Mouse (Mus musculus) hindbrain, embryonic 16.5 days (tissue): ENCODE results near the gene Vmn2r10. TPM values are rescaled to one million over a fixed set of nuclear protein-coding genes. Genes with fewer than 3 reads are reported as not detected.
"Not testable (repeated sequence)": the region's sequence is repeated elsewhere in the genome, so short reads cannot be mapped to it uniquely, and the experiment has no call there.

ENCODE experiments used
- ATAC-seq: fragments of 200-750 bp; cut with Nextera tagmentation; 2 replicates; pipeline ENCODE4 v1.8.0; 2017; ENCODE audit warnings: moderate TSS enrichment, moderate library complexity
- H3K27ac ChIP-seq: fragments of 300-500 bp; sonication (generic); 2 replicates; pipeline ENCODE4 v1.5.1; 2014; ENCODE audit warnings: low read depth, mild to moderate bottlenecking, control low read depth, low read length, moderate library complexity
- H3K27me3 ChIP-seq: fragments of 300-500 bp; sonication (generic); replicated peaks from 2 replicates; pipeline ENCODE4 v1.6.1; 2014; ENCODE audit warnings: low read length; ENCODE audit not compliant: control insufficient read depth, insufficient read depth
- H3K36me3 ChIP-seq: fragments of 300-500 bp; sonication (generic); 2 replicates; pipeline ENCODE4 v1.6.1; 2014; ENCODE audit warnings: mild to moderate bottlenecking, low read length, moderate library complexity, mixed read lengths; ENCODE audit not compliant: control insufficient read depth, insufficient read depth
- H3K4me1 ChIP-seq: fragments of 300-500 bp; sonication (generic); 2 replicates; pipeline ENCODE4 v1.6.1; 2014; ENCODE audit warnings: low read depth, low read length; ENCODE audit not compliant: control insufficient read depth, insufficient read depth
- H3K4me2 ChIP-seq: fragments of 300-500 bp; sonication (generic); 2 replicates; pipeline ENCODE4 v1.6.1; 2014; ENCODE audit warnings: mild to moderate bottlenecking, low read length, control low read depth, moderate library complexity
- H3K4me3 ChIP-seq: fragments of 300-500 bp; sonication (generic); 2 replicates; pipeline ENCODE4 v1.5.1; 2014; ENCODE audit warnings: mild to moderate bottlenecking, low read length, control low read depth, moderate library complexity
- H3K9ac ChIP-seq: fragments of 300-500 bp; sonication (generic); 2 replicates; pipeline ENCODE4 v1.6.1; 2014; ENCODE audit warnings: low read depth, mild to moderate bottlenecking, control low read depth, low read length, moderate library complexity
- H3K9me3 ChIP-seq: fragments of 300-500 bp; sonication (generic); 2 replicates; pipeline ENCODE4 v1.6.1; 2014; ENCODE audit warnings: mild to moderate bottlenecking, low read length, moderate library complexity; ENCODE audit not compliant: control insufficient read depth
- WGBS: fragments of 180-500 bp; shearing (Covaris S2); extraction: QIAGEN DNeasy Blood & Tissue Kit; methylation state at CpG from one replicate; pipeline ENCODE4 v1.1.7; 2014; 5-methylcytosine and 5-hydroxymethylcytosine counted together
- polyA plus RNA-seq: library from polyadenylated mRNA; unstranded; fragments of >200 nt; fragmentation: Nextera tagmentation; extraction: Ambion mirVana; gene quantifications from 2 replicates; pipeline ENCODE4 v1.2.1, GENCODE M21; 2015

The Vmn2r10 gene
- polyA plus RNA-seq: not detected in 2 replicates

DNA sequence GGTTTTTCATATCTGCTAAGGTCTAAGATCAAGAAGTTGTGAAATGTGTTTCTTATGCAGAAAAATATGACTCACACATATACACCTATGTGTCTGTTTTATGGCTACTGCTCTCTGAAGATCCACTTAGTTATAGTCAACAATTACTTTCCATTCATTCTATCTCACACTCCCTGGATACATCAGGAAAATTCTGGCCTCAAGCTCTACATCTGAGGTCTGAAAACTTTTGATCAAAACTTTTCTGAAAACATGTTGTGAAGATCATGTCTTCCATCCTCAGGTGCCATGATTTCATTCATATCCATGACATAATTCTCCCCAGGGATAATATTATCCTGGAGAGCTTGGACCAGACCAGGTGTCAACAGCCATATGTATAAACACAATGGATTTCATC is at the start of gene Vmn2r10:
Gene Vmn2r10 (minus strand): TSS at position 101 of the 400 bp plus-strand sequence.
- not testable (repeated sequence) for H3K36me3 ChIP-seq, H3K27ac ChIP-seq, H3K4me3 ChIP-seq, H3K9ac ChIP-seq, H3K4me2 ChIP-seq, H3K9me3 ChIP-seq, ATAC-seq, H3K4me1 ChIP-seq, H3K27me3 ChIP-seq

DNA sequence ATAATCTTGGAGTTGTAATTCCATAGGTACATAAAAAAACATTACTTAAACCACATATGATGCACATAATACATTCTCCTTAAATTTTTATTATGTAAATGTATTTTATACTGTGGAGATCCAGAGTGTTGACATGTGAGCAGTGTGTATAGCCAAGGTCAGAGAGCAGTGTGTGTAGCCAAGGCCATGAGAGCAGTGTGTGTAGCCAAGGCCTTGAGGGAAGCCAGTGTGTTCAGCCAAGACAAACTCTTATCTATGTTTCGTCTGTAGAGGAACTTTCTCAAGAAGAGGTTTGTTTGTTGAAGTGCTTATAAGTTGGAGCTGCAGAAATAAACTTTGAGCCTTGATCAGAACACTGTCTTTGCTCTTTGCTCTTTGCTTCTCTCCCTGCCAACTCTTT is 49.0 kb upstream of the Vmn2r10 start:
- Histone ChIP-seq H3K4me2 (no peak overlapping the region), H3K9ac (no peak overlapping the region), H3K27ac (no peak overlapping the region), H3K36me3 (no peaks in the 10 kb centered on the region), H3K4me3 (no peak overlapping the region), H3K27me3 (no peaks in the 10 kb centered on the region), H3K9me3 (peaks cover 3% of the 10 kb centered on the region; the same call in 1 of the 2 replicates), H3K4me1 (no peaks in the 10 kb centered on the region)
- 65% methylated on average over 1 of the region's 1 CpGs for WGBS
- no peak for ATAC-seq

DNA sequence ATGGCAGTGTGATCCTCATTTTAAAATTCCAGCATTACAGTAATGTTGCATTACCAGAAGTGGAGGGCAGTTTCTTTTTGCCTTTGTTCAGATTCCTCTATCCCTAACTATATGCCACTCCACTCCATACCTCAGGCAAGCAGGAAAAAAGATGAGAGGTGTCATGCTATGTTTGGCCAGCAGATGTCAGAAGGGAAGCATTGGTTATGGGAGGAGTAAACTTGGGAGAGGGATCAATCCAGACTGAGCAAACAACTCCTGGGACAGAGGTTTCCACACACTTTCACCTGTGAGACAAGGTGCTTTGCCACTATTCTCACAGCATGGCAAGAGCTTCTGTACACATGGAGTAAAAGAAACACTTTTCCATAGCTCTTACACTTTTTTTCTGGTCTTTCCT is 26.3 kb upstream of the Vmn2r10 start:
- ATAC-seq: no peak
- Histone ChIP-seq H3K27me3 (no peaks in the 10 kb centered on the region), H3K4me1 (no peaks in the 10 kb centered on the region), H3K4me2 (no peak overlapping the region), H3K9me3 (peaks cover 3% of the 10 kb centered on the region; the same call in 1 of the 2 replicates), H3K36me3 (no peaks in the 10 kb centered on the region), H3K9ac (no peak overlapping the region), H3K27ac (no peak overlapping the region), H3K4me3 (no peak overlapping the region)

DNA sequence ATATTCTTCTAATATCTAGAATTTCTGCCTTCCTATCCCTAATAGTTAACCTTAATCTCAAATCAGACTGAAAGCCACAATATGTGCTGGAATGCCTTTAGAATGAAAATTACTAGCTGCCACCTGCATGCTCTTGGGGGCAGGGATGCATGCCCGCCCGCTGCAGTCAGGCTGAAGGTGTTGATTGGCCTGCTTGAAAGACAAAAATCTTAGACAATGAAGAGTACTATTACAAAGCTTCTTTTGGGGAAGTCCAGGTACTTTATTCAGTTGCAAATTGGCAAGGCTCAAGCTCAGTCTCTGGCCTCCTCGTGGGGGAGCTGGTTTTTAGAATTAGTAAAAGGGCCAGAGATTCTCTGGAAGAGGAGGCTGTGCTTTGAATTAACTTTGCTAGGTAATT is 17.4 kb downstream of the Vmn2r10 start:
- Histone ChIP-seq H3K4me1 (no peaks in the 10 kb centered on the region), H3K4me3 (no peak overlapping the region), H3K27me3 (no peaks in the 10 kb centered on the region), H3K27ac (no peak overlapping the region), H3K4me2 (no peak overlapping the region), H3K9ac (no peak overlapping the region), H3K9me3 (peaks cover 31% of the 10 kb centered on the region), H3K36me3 (no peaks in the 10 kb centered on the region)
- ATAC-seq: no peak
- WGBS: 69% methylated on average over 3 of the region's 3 CpGs

Other genes with a start within 250 kb of the Vmn2r10 start
- 0.25 TPM in 1 of 2 replicates, not detected in the other for gene Rnf212, start 231.5 kb downstream of the Vmn2r10 start, polyA plus RNA-seq
- not detected in 2 replicates for gene Tmed11, start 211.2 kb downstream of the Vmn2r10 start, polyA plus RNA-seq
- gene Vmn2r8, start 197.7 kb downstream of the Vmn2r10 start, polyA plus RNA-seq: not detected in 2 replicates
- gene Vmn2r9, start 153.9 kb downstream of the Vmn2r10 start, polyA plus RNA-seq: not detected in 2 replicates
- not detected in 2 replicates for gene Vmn2r11, start 53.0 kb upstream of the Vmn2r10 start, polyA plus RNA-seq
- not detected in 2 replicates for gene Vmn2r12, start 91.4 kb upstream of the Vmn2r10 start, polyA plus RNA-seq
- not detected in 2 replicates for gene Vmn2r13, start 185.7 kb upstream of the Vmn2r10 start, polyA plus RNA-seq
- not detected in 2 replicates for gene Vmn2r14, start 218.2 kb upstream of the Vmn2r10 start, polyA plus RNA-seq